Mouse (Mus musculus): ENCODE results near the gene Wnt9a. TPM values are rescaled to one million over a fixed set of nuclear protein-coding genes. Genes with fewer than 3 reads are reported as not detected.
"Not testable (repeated sequence)": the region's sequence is repeated elsewhere in the genome, so short reads cannot be mapped to it uniquely, and the experiment has no call there.

Wnt9a gene
- polyA plus RNA-seq, 1 experiment from 2014 or later = 2.9 TPM

GRCm38 (mm10) chr11:59282111-59282510, 24.6 kb upstream of the Wnt9a start:
- WGBS = 70% methylated on average over 5 of the region's 5 CpGs
- peaks cover 18% of the 10 kb centered on the region for H3K27me3 ChIP-seq
- H3K27ac ChIP-seq (replicated peaks) = no peak overlapping the region
- no peak overlapping the region for H3K9ac ChIP-seq (replicated peaks)
- H3K4me1 ChIP-seq = peaks cover 6% of the 10 kb centered on the region
- no peak overlapping the region for H3K4me2 ChIP-seq (replicated peaks)
- H3K4me3 ChIP-seq = no peak overlapping the region
- no peak for ATAC-seq (replicated peaks)
- no peaks in the 10 kb centered on the region for H3K9me3 ChIP-seq
- H3K36me3 ChIP-seq = no peaks in the 10 kb centered on the region

GRCm38 (mm10) chr11:59282933-59283332, 23.8 kb upstream of the Wnt9a start:
- Histone ChIP-seq H3K4me1 (peaks cover 6% of the 10 kb centered on the region), H3K9me3 (no peaks in the 10 kb centered on the region), H3K27me3 (peaks cover 27% of the 10 kb centered on the region), H3K36me3 (no peaks in the 10 kb centered on the region), H3K4me2 (replicated peaks) (no peak overlapping the region), H3K4me3 (no peak overlapping the region), H3K27ac (replicated peaks) (no peak overlapping the region), H3K9ac (replicated peaks) (no peak overlapping the region)
- 53% methylated on average over 10 of the region's 10 CpGs for WGBS
- peak; percentile 67; the same call in 1 of the 2 replicates for ATAC-seq (replicated peaks)

DNA sequence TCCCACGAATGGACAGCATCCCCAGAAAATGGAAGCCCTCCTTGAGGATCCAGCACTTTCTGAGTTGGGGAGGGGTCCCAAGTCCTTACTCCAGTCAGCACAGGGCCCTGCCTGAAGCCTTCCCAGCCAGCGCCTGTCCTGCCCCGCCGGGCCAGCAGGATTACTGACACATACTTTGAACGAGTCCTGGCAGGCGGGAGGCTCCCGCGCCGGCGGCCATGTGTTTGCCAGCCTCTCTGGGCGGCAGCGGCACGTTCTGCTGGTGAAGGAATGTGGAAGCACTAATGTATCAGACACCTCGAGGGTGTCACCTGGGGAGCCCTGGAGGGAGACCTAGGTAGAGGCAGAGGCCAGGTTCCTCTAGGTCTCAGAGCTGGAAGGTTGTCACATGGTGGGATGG, 22.6 kb upstream of the Wnt9a start:
- no peak for ATAC-seq (replicated peaks)
- Histone ChIP-seq H3K4me2 (replicated peaks) (no peak overlapping the region), H3K4me1 (peaks cover 10% of the 10 kb centered on the region), H3K9me3 (no peaks in the 10 kb centered on the region), H3K27ac (replicated peaks) (no peak overlapping the region), H3K4me3 (no peak overlapping the region), H3K27me3 (peaks cover 39% of the 10 kb centered on the region), H3K36me3 (no peaks in the 10 kb centered on the region), H3K9ac (replicated peaks) (no peak overlapping the region)
- WGBS = 18% methylated on average over 14 of the region's 14 CpGs

DNA sequence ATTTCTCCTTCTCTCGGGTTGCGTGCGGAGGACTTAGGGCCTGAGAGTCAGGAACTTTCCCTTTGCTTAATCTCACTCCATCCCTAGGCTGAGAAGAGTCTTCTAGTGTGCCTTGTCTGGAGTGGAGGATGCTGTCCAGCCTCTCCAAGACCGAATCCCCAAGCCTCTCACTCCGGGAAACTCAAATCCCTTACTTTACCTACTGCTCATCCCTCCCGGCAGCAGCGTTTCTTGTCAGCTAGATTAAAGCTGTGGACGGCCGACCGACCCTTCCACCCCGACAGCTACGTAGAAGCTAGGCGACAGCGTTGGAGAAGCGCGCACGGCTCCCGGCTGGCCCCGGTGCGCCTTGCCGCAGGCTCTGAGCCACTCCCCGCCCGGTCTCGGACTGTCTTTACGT, 17.0 kb upstream of the Wnt9a start:
- ATAC-seq (replicated peaks) = no peak
- no peak overlapping the region for H3K27ac ChIP-seq (replicated peaks)
- no peaks in the 10 kb centered on the region for H3K36me3 ChIP-seq
- under 1% methylated on average over 25 of the region's 25 CpGs for WGBS
- H3K9me3 ChIP-seq = no peaks in the 10 kb centered on the region
- H3K9ac ChIP-seq (replicated peaks) = no peak overlapping the region; the same call in 1 of the 2 replicates
- H3K4me3 ChIP-seq = 0 out of 2 replicates have a peak overlapping the region, but pooled peaks have one; percentile 22
- H3K4me2 ChIP-seq (replicated peaks) = no peak overlapping the region
- H3K4me1 ChIP-seq = peaks cover 18% of the 10 kb centered on the region
- H3K27me3 ChIP-seq = peaks cover 85% of the 10 kb centered on the region

GRCm38 (mm10) chr11:59290702-59291303, 15.9 kb upstream of the Wnt9a start, which contains the start of gene Wnt3a:
Gene Wnt3a (minus strand): TSS chr11:59290752.
- peaks cover 18% of the 10 kb centered on the region for H3K4me1 ChIP-seq
- no peaks in the 10 kb centered on the region for H3K36me3 ChIP-seq
- peaks cover 83% of the 10 kb centered on the region for H3K27me3 ChIP-seq
- H3K4me3 ChIP-seq = peak within 1 kb of the TSS; percentile 22
- H3K4me2 ChIP-seq (replicated peaks) = peak within 1 kb of the TSS; percentile 36
- no peak within 1 kb of the TSS for H3K27ac ChIP-seq (replicated peaks)
- no peak for ATAC-seq (replicated peaks)
- no peaks in the 10 kb centered on the region for H3K9me3 ChIP-seq
- 2% methylated on average over 46 of the region's 60 CpGs for WGBS
- H3K9ac ChIP-seq (replicated peaks) = no peak within 1 kb of the TSS; the same call in 1 of the 2 replicates

DNA sequence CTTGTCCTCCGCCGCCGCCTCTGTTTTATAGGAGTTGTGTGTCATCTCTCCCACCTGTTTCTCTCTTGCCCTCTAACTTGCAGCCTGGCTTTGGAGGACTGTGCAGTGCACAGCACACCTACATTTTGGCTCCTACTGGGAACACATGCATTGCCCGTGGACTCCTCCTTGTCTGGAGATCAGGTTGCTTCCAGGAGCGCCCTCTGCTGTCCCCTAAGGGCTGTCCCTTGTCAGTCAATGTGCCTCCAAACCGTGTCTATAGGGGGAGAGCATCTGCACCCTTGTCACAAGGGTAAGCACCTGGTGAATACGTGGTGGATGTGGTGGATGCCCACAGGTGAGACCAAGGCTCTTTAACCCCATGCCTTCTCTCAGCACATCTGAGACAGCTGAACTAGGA, 13.1 kb upstream of the Wnt9a start:
- WGBS = 20% methylated on average over 7 of the region's 7 CpGs
- Histone ChIP-seq H3K9me3 (no peaks in the 10 kb centered on the region), H3K27me3 (peaks cover 75% of the 10 kb centered on the region), H3K9ac (replicated peaks) (no peak overlapping the region), H3K4me3 (no peak overlapping the region), H3K4me1 (peaks cover 18% of the 10 kb centered on the region), H3K36me3 (no peaks in the 10 kb centered on the region), H3K27ac (replicated peaks) (no peak overlapping the region), H3K4me2 (replicated peaks) (no peak overlapping the region)
- ATAC-seq (replicated peaks) = no peak

DNA sequence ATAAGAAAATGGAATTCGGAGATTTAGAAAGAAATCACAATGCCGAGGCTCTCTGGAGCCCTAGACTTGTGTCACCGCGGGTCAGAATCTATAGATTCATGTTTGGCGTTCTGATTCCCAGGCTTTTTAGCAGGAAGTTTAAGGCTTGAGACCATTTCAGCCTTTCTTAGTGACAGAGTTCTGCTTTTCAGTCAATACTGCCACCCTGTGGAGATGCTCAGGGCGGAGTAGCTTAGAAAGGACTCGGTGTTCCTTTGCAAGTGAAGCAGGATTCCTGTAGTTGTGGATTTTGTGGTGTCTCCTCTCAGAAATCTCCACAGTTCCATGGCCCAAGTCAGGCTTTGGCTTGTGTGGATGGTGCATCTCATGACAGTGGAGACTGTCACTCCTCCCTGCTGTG, 8.8 kb upstream of the Wnt9a start:
- Histone ChIP-seq H3K9ac (replicated peaks) (no peak overlapping the region), H3K27ac (replicated peaks) (no peak overlapping the region), H3K4me2 (replicated peaks) (no peak overlapping the region), H3K36me3 (no peaks in the 10 kb centered on the region), H3K4me3 (no peak overlapping the region), H3K27me3 (peaks cover 48% of the 10 kb centered on the region), H3K9me3 (no peaks in the 10 kb centered on the region), H3K4me1 (no peaks in the 10 kb centered on the region)
- 16% methylated on average over 7 of the region's 7 CpGs for WGBS
- 0 out of 2 replicates have a peak, but pooled peaks have one; percentile 29 for ATAC-seq (replicated peaks)

DNA sequence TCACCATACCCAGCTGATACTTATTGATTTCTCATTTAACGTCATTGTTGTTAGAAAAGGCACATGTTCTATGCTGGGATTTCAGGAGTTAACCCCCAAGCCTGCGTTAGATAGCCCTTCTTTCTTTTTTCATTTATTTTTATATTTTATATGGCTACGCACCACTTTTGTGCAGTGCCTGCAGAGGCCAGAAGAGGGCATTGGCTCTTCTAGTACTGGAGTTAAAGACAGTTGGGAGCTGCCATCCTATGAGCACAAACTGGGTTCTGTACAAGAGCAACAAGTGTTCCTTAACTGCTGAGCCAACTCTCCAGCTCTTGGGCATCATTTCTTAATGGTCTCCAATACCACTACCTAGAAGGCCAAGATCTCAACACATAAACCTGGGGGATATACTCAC, 6.5 kb upstream of the Wnt9a start:
- no peaks in the 10 kb centered on the region for H3K9me3 ChIP-seq
- H3K4me1 ChIP-seq = peaks cover 8% of the 10 kb centered on the region; the same call in 1 of the 2 replicates
- H3K27ac ChIP-seq (replicated peaks) = no peak overlapping the region
- H3K9ac ChIP-seq (replicated peaks) = no peak overlapping the region
- WGBS = 29% methylated on average over 3 of the region's 3 CpGs
- H3K27me3 ChIP-seq = peaks cover 56% of the 10 kb centered on the region
- no peak overlapping the region for H3K4me2 ChIP-seq (replicated peaks)
- ATAC-seq (replicated peaks) = no peak
- no peaks in the 10 kb centered on the region for H3K36me3 ChIP-seq
- H3K4me3 ChIP-seq = no peak overlapping the region

- Histone ChIP-seq H3K4me1 (peaks cover 16% of the 10 kb centered on the region; the same call in 1 of the 2 replicates), H3K27me3 (peaks cover 56% of the 10 kb centered on the region)
- H3K27ac ChIP-seq (replicated peaks); H3K4me3 ChIP-seq; H3K9ac ChIP-seq (replicated peaks); H3K9me3 ChIP-seq; H3K4me2 ChIP-seq (replicated peaks); ATAC-seq (replicated peaks); H3K36me3 ChIP-seq: not testable (repeated sequence)
- 79% methylated on average over 2 of the region's 2 CpGs for WGBS
Measured at GRCm38 (mm10) chr11:59301053-59301452, 5.7 kb upstream of the Wnt9a start.

- Histone ChIP-seq H3K27me3 (peaks cover 66% of the 10 kb centered on the region), H3K4me3 (no peak overlapping the region), H3K9ac (replicated peaks) (no peak overlapping the region), H3K27ac (replicated peaks) (no peak overlapping the region), H3K4me1 (peaks cover 33% of the 10 kb centered on the region), H3K9me3 (no peaks in the 10 kb centered on the region), H3K36me3 (no peaks in the 10 kb centered on the region), H3K4me2 (replicated peaks) (no peak overlapping the region)
- ATAC-seq (replicated peaks) = peak; percentile 65
- WGBS = 29% methylated on average over 5 of the region's 10 CpGs
Measured at GRCm38 (mm10) chr11:59302700-59303569, 3.8 kb upstream of the Wnt9a start.

- Histone ChIP-seq H3K27me3 (peaks cover 64% of the 10 kb centered on the region), H3K9ac (replicated peaks) (no peak overlapping the region), H3K36me3 (no peaks in the 10 kb centered on the region), H3K4me3 (no peak overlapping the region), H3K9me3 (no peaks in the 10 kb centered on the region), H3K27ac (replicated peaks) (0 out of 2 replicates have a peak overlapping the region, but pooled peaks have one; percentile 24), H3K4me2 (replicated peaks) (no peak overlapping the region), H3K4me1 (peaks cover 47% of the 10 kb centered on the region)
- 35% methylated on average over 22 of the region's 22 CpGs for WGBS
- no peak for ATAC-seq (replicated peaks)
Measured at GRCm38 (mm10) chr11:59305008-59305820, 1.5 kb upstream of the Wnt9a start.
